ENCODE assay signal across 8 mouse cellular contexts in genomic region chr1:58503793-58504370, GRCm38 (mm10). TPM values are rescaled to one million over a fixed set of nuclear protein-coding genes. Genes with fewer than 3 reads are reported as not detected.
DNase-seq lines count a peak whose midpoint lies in the region; ATAC-seq and TF ChIP-seq lines count a peak whose summit lies in the region.

No protein-coding gene starts in this region.

- WGBS in heart, embryonic 10.5 days = 27% methylated on average over 9 of the region's 9 CpGs
- 27% methylated on average over 9 of the region's 9 CpGs for WGBS in forebrain, embryonic 15.5 days
- WGBS in liver, postnatal 0 days (ENCODE audit: insufficient replicate concordance) = 12% methylated on average over 9 of the region's 9 CpGs

- TF ChIP-seq EP300 in ES-Bruce4 (IDR thresholded peaks at IDR 0.05; ENCODE audit: insufficient read depth, low read depth, low read length) = no peak
- TF ChIP-seq EP300 in liver, postnatal 0 days (IDR thresholded peaks at IDR 0.05; ENCODE audit: low read depth) = no peak

- H3K27ac ChIP-seq in heart, embryonic 10.5 days = peak overlapping the region; percentile 93
- H3K27ac ChIP-seq in ES-Bruce4 (ENCODE audit: insufficient read depth, low read length) = no peak overlapping the region
- H3K27ac ChIP-seq in forebrain, embryonic 15.5 days (replicated peaks) = peak overlapping the region; percentile 79
- H3K27ac ChIP-seq in liver, postnatal 0 days (ENCODE audit: low read depth) = peak overlapping the region; percentile 94

- no peak for TF ChIP-seq CTCF in ES-Bruce4 (IDR thresholded peaks at IDR 0.05; ENCODE audit: low read depth, low read length)
- TF ChIP-seq CTCF in liver, postnatal 0 days (IDR thresholded peaks at IDR 0.05; ENCODE audit: low read depth) = no peak

- no peaks in the 10 kb centered on the region for H3K27me3 ChIP-seq in heart, embryonic 10.5 days (ENCODE audit: insufficient read depth, poor library complexity, severe bottlenecking)
- no peaks in the 10 kb centered on the region for H3K27me3 ChIP-seq in ES-Bruce4 (ENCODE audit: control insufficient read depth, insufficient read depth, low read length, poor library complexity, severe bottlenecking)
- H3K27me3 ChIP-seq in forebrain, embryonic 15.5 days = no peaks in the 10 kb centered on the region
- no peaks in the 10 kb centered on the region for H3K27me3 ChIP-seq in liver, postnatal 0 days (ENCODE audit: insufficient read depth, low read length)

- ATAC-seq in forebrain, embryonic 15.5 days (replicated peaks) = no peak
- ATAC-seq in liver, postnatal 0 days = no peak

- H3K9ac ChIP-seq in ES-Bruce4 (ENCODE audit: low read depth, poor library complexity, severe bottlenecking) = peak overlapping the region; percentile 96
- peak overlapping the region; percentile 86 for H3K9ac ChIP-seq in forebrain, embryonic 15.5 days (replicated peaks)
- H3K9ac ChIP-seq in liver, postnatal 0 days (replicated peaks) = peak overlapping the region; percentile 96

- H3K36me3 ChIP-seq in heart, embryonic 10.5 days = peaks cover 39% of the 10 kb centered on the region
- peaks cover 20% of the 10 kb centered on the region for H3K36me3 ChIP-seq in ES-Bruce4 (ENCODE audit: control insufficient read depth, insufficient read depth, low read length, poor library complexity, severe bottlenecking)
- H3K36me3 ChIP-seq in forebrain, embryonic 15.5 days = peaks cover 30% of the 10 kb centered on the region
- peaks cover 20% of the 10 kb centered on the region for H3K36me3 ChIP-seq in liver, postnatal 0 days (replicated peaks; ENCODE audit: insufficient read depth, low read length)

- peaks cover 9% of the 10 kb centered on the region; the same call in 1 of the 2 replicates for H3K4me1 ChIP-seq in heart, embryonic 10.5 days
- H3K4me1 ChIP-seq in ES-Bruce4 (ENCODE audit: control insufficient read depth, insufficient read depth, low read length) = no peaks in the 10 kb centered on the region
- H3K4me1 ChIP-seq in forebrain, embryonic 15.5 days = peaks cover 19% of the 10 kb centered on the region
- H3K4me1 ChIP-seq in liver, postnatal 0 days (ENCODE audit: insufficient read depth) = peaks cover 18% of the 10 kb centered on the region

- H3K9me3 ChIP-seq in heart, embryonic 10.5 days = peaks cover 17% of the 10 kb centered on the region
- H3K9me3 ChIP-seq in ES-Bruce4 (replicated peaks; ENCODE audit: control insufficient read depth, insufficient read depth, low read length, poor library complexity, severe bottlenecking) = peaks cover 33% of the 10 kb centered on the region
- peaks cover 15% of the 10 kb centered on the region; the same call in 1 of the 2 replicates for H3K9me3 ChIP-seq in forebrain, embryonic 15.5 days
- H3K9me3 ChIP-seq in liver, postnatal 0 days (ENCODE audit: low read length) = peaks cover 19% of the 10 kb centered on the region

- peak overlapping the region; percentile 82 for H3K4me3 ChIP-seq in heart, embryonic 10.5 days
- peak overlapping the region; percentile 99 for H3K4me3 ChIP-seq in ES-Bruce4 (ENCODE audit: low read depth, low read length)
- peak overlapping the region; percentile 81 for H3K4me3 ChIP-seq in forebrain, embryonic 15.5 days
- H3K4me3 ChIP-seq in liver, postnatal 0 days (ENCODE audit: low read depth, low read length) = peak overlapping the region; percentile 99

- no peak for TF ChIP-seq POLR2A in ES-Bruce4 (IDR thresholded peaks at IDR 0.05; ENCODE audit: insufficient read depth, low read length)

- peak overlapping the region; percentile 89 for H3K4me2 ChIP-seq in forebrain, embryonic 15.5 days (replicated peaks)
- H3K4me2 ChIP-seq in liver, postnatal 0 days (ENCODE audit: low read depth, low read length) = peak overlapping the region; percentile 96

- DNase-seq in heart, embryonic 10.5 days (ENCODE audit: low spot score) = no peak
- DNase-seq in heart, adult 18-20 months = no peak
- DNase-seq in liver, postnatal 0 days = no peak
- DNase-seq in right cerebral cortex, adult 18-20 months = no peak
- DNase-seq in MN1 (ENCODE audit: low spot score) = no peak
- no peak for DNase-seq in layer of hippocampus, postnatal 25 days (ENCODE audit: extremely low spot score in 1 of 2, low spot score in 1 of 2)

RNA-seq across cellular contexts. Expression of gene Orc2, which starts 1.0 kb away (rescaled TPM):
- polyA plus RNA-seq in heart, embryonic 10.5 days (2016; fragmentation: Nextera tagmentation; extraction: Ambion mirVana) = 33.6 and 39.8 TPM in 2 replicates
- 10 to 100 TPM; 10.7 to 11.6 TPM for total RNA-seq in heart, adult 18-20 months (2021)
- 77.7 and 80.2 TPM in 2 replicates for polyA plus RNA-seq in ES-Bruce4 (2011; ENCODE audit: insufficient read depth, insufficient read length, low read depth, missing spikeins)
- polyA plus RNA-seq in forebrain, embryonic 15.5 days (2015; fragmentation: Nextera tagmentation; extraction: Ambion mirVana) = 30.5 and 32.9 TPM in 2 replicates
- 11.1 and 12.9 TPM in 2 replicates for polyA plus RNA-seq in liver, postnatal 0 days (2015; fragmentation: Nextera tagmentation; extraction: Ambion mirVana)
- 10 to 100 TPM; 25.0 to 25.6 TPM for total RNA-seq in layer of hippocampus, postnatal 25 days (2021)

RNA-seq across cellular contexts. Expression of gene Ppil3, which starts 58.6 kb away (rescaled TPM):
- 43.0 and 47.7 TPM in 2 replicates for polyA plus RNA-seq in heart, embryonic 10.5 days (2016; fragmentation: Nextera tagmentation; extraction: Ambion mirVana)
- total RNA-seq in heart, adult 18-20 months (2021) = 10 to 100 TPM; 18.3 to 19.5 TPM
- polyA plus RNA-seq in ES-Bruce4 (2011; ENCODE audit: insufficient read depth, insufficient read length, low read depth, missing spikeins) = 56.1 and 59.9 TPM in 2 replicates
- polyA plus RNA-seq in forebrain, embryonic 15.5 days (2015; fragmentation: Nextera tagmentation; extraction: Ambion mirVana) = 49.2 and 53.0 TPM in 2 replicates
- 15.5 and 17.4 TPM in 2 replicates for polyA plus RNA-seq in liver, postnatal 0 days (2015; fragmentation: Nextera tagmentation; extraction: Ambion mirVana)
- total RNA-seq in layer of hippocampus, postnatal 25 days (2021) = 10 to 100 TPM; 26.8 to 27.3 TPM

RNA-seq across cellular contexts. Expression of gene Nif3l1, which starts 58.9 kb away (rescaled TPM):
- polyA plus RNA-seq in heart, embryonic 10.5 days (2016; fragmentation: Nextera tagmentation; extraction: Ambion mirVana) = 35.7 and 48.5 TPM in 2 replicates
- total RNA-seq in heart, adult 18-20 months (2021) = 10 to 100 TPM; 10.8 to 13.8 TPM
- 43.0 and 43.3 TPM in 2 replicates for polyA plus RNA-seq in ES-Bruce4 (2011; ENCODE audit: insufficient read depth, insufficient read length, low read depth, missing spikeins)
- 63.4 and 65.4 TPM in 2 replicates for polyA plus RNA-seq in forebrain, embryonic 15.5 days (2015; fragmentation: Nextera tagmentation; extraction: Ambion mirVana)
- 9.6 and 11.2 TPM in 2 replicates for polyA plus RNA-seq in liver, postnatal 0 days (2015; fragmentation: Nextera tagmentation; extraction: Ambion mirVana)
- total RNA-seq in layer of hippocampus, postnatal 25 days (2021) = 10 to 100 TPM; 22.1 to 22.7 TPM
